Mouse (Mus musculus): ENCODE measurements at regions not wholly inside any gene's neighbourhood (a gene's known extent, or its start where the extent isn't known, plus 50 kb on each side); places are given as distances from the start of the nearest gene placed in this dataset.
A peak's percentile ranks its signal among the peaks of the same experiment; 100 is the strongest.

GRCm38 (mm10) chr10:101486504-101486903 is 194.8 kb upstream of the Mgat4c start:
- no peak for DNase-seq

GRCm38 (mm10) chr10:101490418-101491055 is 190.8 kb upstream of the Mgat4c start:
- peak; percentile 9 for DNase-seq

- DNase-seq, result no peak
Observed at GRCm38 (mm10) chr10:101515087-101515486, 166.2 kb upstream of the Mgat4c start.

- no peak for DNase-seq
Observed at GRCm38 (mm10) chr10:101516930-101517329, 164.4 kb upstream of the Mgat4c start.

- no peak for DNase-seq
Observed at GRCm38 (mm10) chr10:101532325-101532724, 149.0 kb upstream of the Mgat4c start.

- DNase-seq, result no peak
Observed at GRCm38 (mm10) chr10:101544203-101544602, 137.1 kb upstream of the Mgat4c start.

- no peak for DNase-seq
Observed at GRCm38 (mm10) chr10:101550645-101551044, 130.6 kb upstream of the Mgat4c start.
